Comparison of ENCODE assay signal across 8 mouse cellular contexts in genomic region chr1:93824609-93825008, GRCm38 (mm10). TPM values are rescaled to one million over a fixed set of nuclear protein-coding genes. Genes with fewer than 3 reads are reported as not detected.
A peak's percentile ranks its signal among the peaks of the same experiment; 100 is the strongest.
DNase-seq lines count a peak whose midpoint lies in the region; ATAC-seq and TF ChIP-seq lines count a peak whose summit lies in the region.

Gene D2hgdh (plus strand): TSS chr1:93824909.

- DNase-seq in lung, postnatal 0 days (ENCODE audit: low spot score): no peak
- no peak for DNase-seq in lung, postnatal 4 days
- DNase-seq in layer of hippocampus, postnatal 14 days (ENCODE audit: low spot score in 2 of 2): no peak
- DNase-seq in urinary bladder, postnatal 25 days (ENCODE audit: low spot score): no peak
- DNase-seq in right cerebral cortex, postnatal 36 days (ENCODE audit: low spot score in 2 of 2): no peak

- peak within 1 kb of the TSS; percentile 57 for H3K4me3 ChIP-seq in lung, postnatal 0 days (ENCODE audit: low read depth, low read length)
- peak within 1 kb of the TSS; percentile 72 for H3K4me3 ChIP-seq in brown adipose tissue, adult 24 weeks (ENCODE audit: insufficient read depth, low read depth, low read length)
- peak within 1 kb of the TSS; percentile 59 for H3K4me3 ChIP-seq in midbrain, embryonic 13.5 days (replicated peaks)

- H3K4me1 ChIP-seq in lung, postnatal 0 days (ENCODE audit: insufficient read depth, low read depth, low read length): peaks cover 11% of the 10 kb centered on the region; the same call in 1 of the 2 replicates
- H3K4me1 ChIP-seq in brown adipose tissue, adult 24 weeks (ENCODE audit: control insufficient read depth, insufficient read depth, insufficient read length, low read length): peaks cover 5% of the 10 kb centered on the region; the same call in 1 of the 2 replicates
- peaks cover 17% of the 10 kb centered on the region for H3K4me1 ChIP-seq in midbrain, embryonic 13.5 days (replicated peaks)

- H3K27me3 ChIP-seq in lung, postnatal 0 days (replicated peaks; ENCODE audit: insufficient read depth, low read length): no peaks in the 10 kb centered on the region
- no peaks in the 10 kb centered on the region for H3K27me3 ChIP-seq in midbrain, embryonic 13.5 days

- H3K4me2 ChIP-seq in lung, postnatal 0 days (replicated peaks; ENCODE audit: low read depth, low read length): peak within 1 kb of the TSS; percentile 65
- H3K4me2 ChIP-seq in midbrain, embryonic 13.5 days (replicated peaks): peak within 1 kb of the TSS; percentile 65

- ATAC-seq in lung, postnatal 0 days: peak; percentile 6
- 0 out of 2 replicates have a peak, but pooled peaks have one; percentile 1 for ATAC-seq in granulocyte monocyte progenitor cell, adult 5-6 weeks (replicated peaks; ENCODE audit: poor library complexity, severe bottlenecking)
- peak; percentile 15; the same call in 1 of the 2 replicates for ATAC-seq in midbrain, embryonic 13.5 days

- no peak for TF ChIP-seq CTCF in lung, postnatal 0 days (IDR thresholded peaks at IDR 0.05)

- no peaks in the 10 kb centered on the region for H3K9me3 ChIP-seq in lung, postnatal 0 days (ENCODE audit: low read length)
- H3K9me3 ChIP-seq in midbrain, embryonic 13.5 days: no peaks in the 10 kb centered on the region

- peak within 1 kb of the TSS; percentile 96 for H3K27ac ChIP-seq in lung, postnatal 0 days (ENCODE audit: low read length)
- H3K27ac ChIP-seq in brown adipose tissue, adult 24 weeks (replicated peaks; ENCODE audit: low read depth, low read length): peak within 1 kb of the TSS; percentile 87
- peak within 1 kb of the TSS; percentile 96 for H3K27ac ChIP-seq in midbrain, embryonic 13.5 days

- H3K36me3 ChIP-seq in lung, postnatal 0 days (ENCODE audit: insufficient read depth, low read length): peaks cover 3% of the 10 kb centered on the region; the same call in 1 of the 2 replicates
- peaks cover 21% of the 10 kb centered on the region for H3K36me3 ChIP-seq in midbrain, embryonic 13.5 days

- TF ChIP-seq EP300 in lung, postnatal 0 days (IDR thresholded peaks at IDR 0.05): no peak

- 8% methylated on average over 10 of the region's 10 CpGs for WGBS in lung, postnatal 0 days
- WGBS in midbrain, embryonic 13.5 days: 2% methylated on average over 10 of the region's 10 CpGs

- peak within 1 kb of the TSS; percentile 62 for H3K9ac ChIP-seq in lung, postnatal 0 days (replicated peaks; ENCODE audit: low read depth)
- H3K9ac ChIP-seq in midbrain, embryonic 13.5 days (replicated peaks): peak within 1 kb of the TSS; percentile 74

RNA-seq across cellular contexts. Expression of gene D2hgdh, which starts in this region (rescaled TPM):
- polyA plus RNA-seq in lung, postnatal 0 days (2015; fragmentation: Nextera tagmentation; extraction: Ambion mirVana): 7.2 and 8.7 TPM in 2 replicates
- polyA plus RNA-seq in brown adipose tissue, adult 24 weeks (2012; ENCODE audit: insufficient read depth, insufficient read length, missing spikeins): 23.7 and 30.9 TPM in 2 replicates
- total RNA-seq in granulocyte monocyte progenitor cell, adult 5-6 weeks (2014; fragmentation: Nextera tagmentation): 19.3 and 25.7 TPM in 2 replicates
- 13.8 and 19.9 TPM in 2 replicates for total RNA-seq in granulocyte monocyte progenitor cell, adult 5-6 weeks (2017)
- 10 to 100 TPM; 16.5 to 16.6 TPM for total RNA-seq in layer of hippocampus, postnatal 14 days (2021)
- polyA plus RNA-seq in midbrain, embryonic 13.5 days (2015; fragmentation: Nextera tagmentation; extraction: Ambion mirVana): 16.2 and 18.5 TPM in 2 replicates
